Mouse (Mus musculus): Measurements from ENCODE around the gene Gm13178.

The Gm13178 gene

DNA sequence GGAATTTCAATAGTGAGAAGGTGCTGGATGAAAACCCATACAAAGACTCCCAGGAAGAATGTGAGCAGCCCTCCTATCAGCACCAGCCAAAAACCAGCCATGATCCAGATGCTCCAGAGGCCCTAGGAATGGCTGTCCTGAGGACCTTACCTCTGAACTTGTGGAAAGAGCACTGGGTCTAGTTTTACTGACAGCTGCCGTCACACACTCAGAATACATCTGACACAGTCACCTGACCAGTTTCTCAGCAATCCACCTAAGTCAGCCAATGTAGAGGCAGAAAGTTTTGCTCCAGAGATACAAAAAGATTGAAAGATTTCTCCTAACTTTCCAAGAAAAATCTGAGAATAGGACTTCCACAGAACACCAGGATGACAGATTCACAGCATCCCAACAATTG, at the start of gene Gm13178:
Gene Gm13178, minus strand, starts transcription at position 101 of the 400 bp plus-strand sequence.
- DNase-seq (ENCODE audit: low spot score) = no peak

- no peak for DNase-seq (ENCODE audit: low spot score)
Observed at GRCm38 (mm10) chr4:144765722-144766121, 44.5 kb upstream of the Gm13178 start.

DNA sequence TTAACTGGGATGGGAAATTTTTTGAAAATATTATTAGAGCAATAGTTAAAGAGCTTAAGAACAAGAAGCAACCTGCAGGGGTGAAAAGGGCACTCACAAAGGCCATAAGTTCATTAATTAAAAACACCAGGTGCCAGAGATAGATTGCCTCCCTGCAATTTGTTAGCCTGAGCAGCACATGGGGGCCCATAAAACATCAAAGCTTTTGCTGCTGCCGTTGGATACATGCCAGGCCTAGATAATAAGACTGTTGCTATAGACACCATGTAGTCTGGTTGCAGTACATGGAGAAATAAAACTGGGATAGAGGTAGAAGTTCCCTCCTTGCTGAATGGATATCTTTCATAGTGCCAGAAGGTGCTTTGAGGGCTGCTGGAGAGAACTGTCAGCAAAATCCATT, 27.9 kb upstream of the Gm13178 start:
- DNase-seq (ENCODE audit: low spot score) = no peak

DNA sequence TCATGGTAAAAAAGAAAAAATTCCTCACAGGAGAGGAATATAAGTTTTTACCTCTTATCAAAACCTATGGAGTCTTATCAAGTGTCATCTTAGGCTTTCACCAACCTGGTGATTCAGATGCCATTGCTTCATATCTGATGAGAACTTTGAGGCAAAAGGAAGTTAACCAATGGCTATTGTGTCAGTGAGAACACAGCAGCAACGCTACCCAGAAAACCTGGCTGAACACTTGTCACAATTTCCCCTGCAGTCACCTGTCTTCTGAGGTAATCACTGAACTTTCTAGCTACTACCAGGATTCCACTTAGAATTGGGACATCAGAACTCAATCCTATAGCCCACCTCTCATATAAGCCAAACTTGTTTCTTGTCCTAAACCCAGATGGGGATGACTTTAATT, 1.5 kb downstream of the Gm13178 start:
- no peak for DNase-seq (ENCODE audit: low spot score)

GRCm38 (mm10) chr4:144718288-144718687, 2.9 kb downstream of the Gm13178 start:
- DNase-seq (ENCODE audit: low spot score) = no peak

DNA sequence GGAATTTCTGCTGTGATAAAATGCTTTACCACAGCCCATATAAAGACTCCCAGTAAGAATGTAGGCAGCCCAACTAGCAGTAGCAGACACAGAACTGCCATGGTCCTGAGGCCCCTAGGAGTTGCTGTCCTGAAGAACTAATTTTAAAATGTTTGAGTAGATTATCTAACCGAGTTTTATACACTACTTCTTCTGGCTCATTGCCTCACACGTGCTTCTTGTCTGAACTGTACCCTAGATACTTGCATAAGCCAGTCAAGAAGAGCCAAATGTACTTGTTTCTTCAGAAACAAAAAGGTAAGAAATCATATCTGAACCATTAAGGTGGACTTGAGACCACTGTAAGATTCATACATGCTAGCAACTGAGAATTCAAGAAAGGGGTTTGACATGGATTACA, 34.9 kb downstream of the Gm13178 start, which contains the start of gene Gm436:
Gene Gm436, minus strand, starts transcription at position 101 of the 400 bp plus-strand sequence.
- no peak for DNase-seq (ENCODE audit: low spot score)
